Mouse (Mus musculus) liver, embryonic 12.5 days (tissue): ENCODE measurements around the gene Nrip2. TPM values are rescaled to one million over a fixed set of nuclear protein-coding genes. Genes with fewer than 3 reads are reported as not detected.

Experiments used
- ATAC-seq: fragments of 200-750 bp; cut with Nextera tagmentation; 2 replicates; pipeline ENCODE4 v1.8.0; 2017; ENCODE audit warnings: moderate number of reproducible peaks, mild to moderate bottlenecking, moderate library complexity
- H3K27ac ChIP-seq: fragments of 300-500 bp; sonication (generic); 2 replicates; pipeline ENCODE4 v1.5.1; 2016; ENCODE audit warnings: mild to moderate bottlenecking
- H3K27me3 ChIP-seq: fragments of 300-500 bp; sonication (generic); replicated peaks from 2 replicates; pipeline ENCODE4 v1.6.1; 2016; ENCODE audit warnings: mild to moderate bottlenecking, moderate library complexity
- H3K36me3 ChIP-seq: fragments of 300-500 bp; sonication (generic); 2 replicates; pipeline ENCODE4 v1.6.1; 2016; ENCODE audit warnings: mild to moderate bottlenecking, moderate library complexity
- H3K4me1 ChIP-seq: fragments of 300-500 bp; sonication (generic); 2 replicates; pipeline ENCODE4 v1.6.1; 2016
- H3K4me2 ChIP-seq: fragments of 300-500 bp; sonication (generic); 2 replicates; pipeline ENCODE4 v1.6.1; 2016; ENCODE audit warnings: mild to moderate bottlenecking, moderate library complexity
- H3K4me3 ChIP-seq: fragments of 300-500 bp; sonication (generic); 2 replicates; pipeline ENCODE4 v1.5.1; 2016; ENCODE audit warnings: mild to moderate bottlenecking, moderate library complexity
- H3K9ac ChIP-seq: fragments of 300-500 bp; sonication (generic); 2 replicates; pipeline ENCODE4 v1.6.1; 2016; ENCODE audit warnings: mild to moderate bottlenecking, moderate library complexity
- H3K9me3 ChIP-seq: fragments of 300-500 bp; sonication (generic); replicated peaks from 2 replicates; pipeline ENCODE4 v1.6.1; 2016; ENCODE audit warnings: mild to moderate bottlenecking, moderate library complexity
- WGBS: fragments of 180-500 bp; shearing (Covaris S2); methylation state at CpG from one replicate; pipeline ENCODE4 v1.1.7; 2016; ENCODE audit not compliant: insufficient replicate concordance; 5-methylcytosine and 5-hydroxymethylcytosine counted together
- polyA plus RNA-seq: library from polyadenylated mRNA; unstranded; fragments of >200 nt; fragmentation: Nextera tagmentation; extraction: Ambion mirVana; gene quantifications from 2 replicates; pipeline ENCODE4 v1.2.1, GENCODE M21; 2016

The Nrip2 gene
- polyA plus RNA-seq, 1 experiment from 2014 or later: 1.6 TPM

- Histone ChIP-seq H3K27me3 (no peaks in the 10 kb centered on the region), H3K27ac (no peak overlapping the region), H3K4me2 (peak overlapping the region; percentile 31), H3K4me3 (no peak overlapping the region), H3K4me1 (0 out of 2 replicates have a peak, but pooled peaks cover 4% of the 10 kb centered on the region), H3K36me3 (no peaks in the 10 kb centered on the region), H3K9me3 (no peaks in the 10 kb centered on the region), H3K9ac (no peak overlapping the region)
- WGBS: 63% methylated on average over 21 of the region's 21 CpGs
- no peak; the same call in 1 of the 2 replicates for ATAC-seq
These were observed 507 bp downstream of the Nrip2 start for GRCm38 (mm10) chr6:128399421-128400185.

- Histone ChIP-seq H3K27me3 (no peaks in the 10 kb centered on the region), H3K4me1 (0 out of 2 replicates have a peak, but pooled peaks cover 4% of the 10 kb centered on the region), H3K9ac (no peak overlapping the region), H3K9me3 (no peaks in the 10 kb centered on the region), H3K4me2 (no peak overlapping the region), H3K4me3 (no peak overlapping the region), H3K36me3 (peaks cover 34% of the 10 kb centered on the region), H3K27ac (no peak overlapping the region)
- 60% methylated on average over 5 of the region's 5 CpGs for WGBS
- no peak for ATAC-seq
These were observed 5.6 kb downstream of the Nrip2 start for GRCm38 (mm10) chr6:128404708-128405107.

GRCm38 (mm10) chr6:128408544-128409125, 9.5 kb downstream of the Nrip2 start:
- no peak for ATAC-seq
- H3K9ac ChIP-seq: no peak overlapping the region
- H3K27ac ChIP-seq: no peak overlapping the region
- H3K4me2 ChIP-seq: no peak overlapping the region
- no peaks in the 10 kb centered on the region for H3K4me1 ChIP-seq
- WGBS: 76% methylated on average over 7 of the region's 7 CpGs
- H3K4me3 ChIP-seq: no peak overlapping the region
- H3K27me3 ChIP-seq: no peaks in the 10 kb centered on the region
- H3K9me3 ChIP-seq: no peaks in the 10 kb centered on the region
- H3K36me3 ChIP-seq: peaks cover 73% of the 10 kb centered on the region

GRCm38 (mm10) chr6:128410305-128410704, 11.2 kb downstream of the Nrip2 start:
- H3K9me3 ChIP-seq: no peaks in the 10 kb centered on the region
- H3K4me1 ChIP-seq: no peaks in the 10 kb centered on the region
- peaks cover 83% of the 10 kb centered on the region for H3K36me3 ChIP-seq
- 86% methylated on average over 13 of the region's 13 CpGs for WGBS
- H3K9ac ChIP-seq: no peak overlapping the region
- H3K27ac ChIP-seq: no peak overlapping the region
- no peak overlapping the region for H3K4me2 ChIP-seq
- no peak overlapping the region for H3K4me3 ChIP-seq
- no peaks in the 10 kb centered on the region for H3K27me3 ChIP-seq
- no peak for ATAC-seq

GRCm38 (mm10) chr6:128411115-128411514, 12.0 kb downstream of the Nrip2 start:
- Histone ChIP-seq H3K4me3 (no peak overlapping the region), H3K27me3 (no peaks in the 10 kb centered on the region), H3K36me3 (peaks cover 85% of the 10 kb centered on the region), H3K4me1 (no peaks in the 10 kb centered on the region), H3K27ac (no peak overlapping the region), H3K9ac (no peak overlapping the region), H3K4me2 (no peak overlapping the region), H3K9me3 (no peaks in the 10 kb centered on the region)
- WGBS: 15% methylated on average over 3 of the region's 3 CpGs
- ATAC-seq: 0 out of 2 replicates have a peak, but pooled peaks have one; percentile 35

GRCm38 (mm10) chr6:128416169-128416568, 17.1 kb downstream of the Nrip2 start:
- no peak overlapping the region for H3K27ac ChIP-seq
- H3K9me3 ChIP-seq: no peaks in the 10 kb centered on the region
- no peak overlapping the region for H3K9ac ChIP-seq
- peaks cover 57% of the 10 kb centered on the region for H3K36me3 ChIP-seq
- WGBS: 73% methylated on average over 5 of the region's 5 CpGs
- no peaks in the 10 kb centered on the region for H3K27me3 ChIP-seq
- no peak for ATAC-seq
- no peak overlapping the region for H3K4me2 ChIP-seq
- 0 out of 2 replicates have a peak, but pooled peaks cover 5% of the 10 kb centered on the region for H3K4me1 ChIP-seq
- H3K4me3 ChIP-seq: no peak overlapping the region

- Histone ChIP-seq H3K4me3 (no peak overlapping the region), H3K27me3 (no peaks in the 10 kb centered on the region), H3K4me2 (no peak overlapping the region), H3K27ac (no peak overlapping the region), H3K9ac (no peak overlapping the region), H3K9me3 (no peaks in the 10 kb centered on the region), H3K36me3 (peaks cover 38% of the 10 kb centered on the region), H3K4me1 (peaks cover 17% of the 10 kb centered on the region)
- ATAC-seq: no peak
- WGBS: 79% methylated on average over 1 of the region's 1 CpGs
These were observed 19.0 kb downstream of the Nrip2 start for GRCm38 (mm10) chr6:128418076-128418475.

- no peak for ATAC-seq
- Histone ChIP-seq H3K4me2 (no peak overlapping the region), H3K36me3 (peaks cover 18% of the 10 kb centered on the region), H3K9me3 (no peaks in the 10 kb centered on the region), H3K27ac (0 out of 2 replicates have a peak overlapping the region, but pooled peaks have one; percentile 15), H3K4me3 (no peak overlapping the region), H3K4me1 (peaks cover 35% of the 10 kb centered on the region), H3K9ac (no peak overlapping the region), H3K27me3 (no peaks in the 10 kb centered on the region)
- WGBS: 53% methylated on average over 2 of the region's 2 CpGs
These were observed 21.9 kb downstream of the Nrip2 start for GRCm38 (mm10) chr6:128421036-128421435.

GRCm38 (mm10) chr6:128421480-128421879, 22.4 kb downstream of the Nrip2 start:
- peaks cover 35% of the 10 kb centered on the region for H3K4me1 ChIP-seq
- H3K27me3 ChIP-seq: no peaks in the 10 kb centered on the region
- H3K36me3 ChIP-seq: peaks cover 17% of the 10 kb centered on the region
- no peak for ATAC-seq
- no peak overlapping the region for H3K9ac ChIP-seq
- WGBS: 81% methylated on average over 3 of the region's 3 CpGs
- no peak overlapping the region for H3K4me3 ChIP-seq
- H3K9me3 ChIP-seq: no peaks in the 10 kb centered on the region
- no peak overlapping the region for H3K27ac ChIP-seq
- no peak overlapping the region for H3K4me2 ChIP-seq

- 23% methylated on average over 15 of the region's 16 CpGs for WGBS
- peak; percentile 86 for ATAC-seq
These were observed 24.6 kb downstream of the Nrip2 start for GRCm38 (mm10) chr6:128423496-128424268.

GRCm38 (mm10) chr6:128424269-128425019, 25.3 kb downstream of the Nrip2 start, which contains the start of gene Itfg2:
Gene Itfg2 (minus strand): TSS chr6:128424931.
- Histone ChIP-seq H3K4me1 (peaks cover 41% of the 10 kb centered on the region), H3K36me3 (peaks cover 28% of the 10 kb centered on the region), H3K4me2 (peak within 1 kb of the TSS; percentile 80), H3K27me3 (no peaks in the 10 kb centered on the region), H3K27ac (peak within 1 kb of the TSS; percentile 91), H3K4me3 (peak within 1 kb of the TSS; percentile 73), H3K9ac (peak within 1 kb of the TSS; percentile 79), H3K9me3 (no peaks in the 10 kb centered on the region)
- peak; percentile 92 for ATAC-seq
- WGBS: 1% methylated on average over 42 of the region's 42 CpGs

More at GRCm38 (mm10) chr6:128423496-128424268, 24.6 kb downstream of the Nrip2 start:
- Histone ChIP-seq H3K9me3 (no peaks in the 10 kb centered on the region), H3K4me2 (peak overlapping the region; percentile 80), H3K36me3 (peaks cover 21% of the 10 kb centered on the region), H3K4me1 (peaks cover 35% of the 10 kb centered on the region), H3K27me3 (no peaks in the 10 kb centered on the region), H3K9ac (peak overlapping the region; percentile 79), H3K4me3 (peak overlapping the region; percentile 73), H3K27ac (peak overlapping the region; percentile 91)
